Mouse (Mus musculus) megakaryocyte, embryonic 14.5 days (primary cell): ENCODE results near the gene Krtap31-2. TPM values are rescaled to one million over a fixed set of nuclear protein-coding genes. Genes with fewer than 3 reads are reported as not detected.

Source experiments
- H3K27me3 ChIP-seq: replicated peaks from 2 replicates; pipeline ENCODE3; 2012; ENCODE audit warnings: inconsistent platforms
- H3K36me3 ChIP-seq: replicated peaks from 2 replicates; pipeline ENCODE3; 2012; ENCODE audit warnings: low read length, inconsistent platforms, mixed read lengths
- H3K4me1 ChIP-seq: 2 replicates; pipeline ENCODE4 v1.6.1; 2012; ENCODE audit warnings: inconsistent platforms
- H3K4me3 ChIP-seq: replicated peaks from 2 replicates; pipeline ENCODE3; 2012; ENCODE audit warnings: moderate library complexity, mild to moderate bottlenecking, inconsistent platforms
- H3K9me3 ChIP-seq: 2 replicates; pipeline ENCODE4 v1.6.1; 2012; ENCODE audit warnings: inconsistent platforms
- FLI1 ChIP-seq: IDR thresholded peaks from 2 replicates; pipeline ENCODE4 v1.6.1; 2012; ENCODE audit warnings: low read length, inconsistent platforms, mixed read lengths
- GATA1 ChIP-seq: IDR thresholded peaks from 3 replicates; pipeline ENCODE4 v1.6.1; 2012; ENCODE audit warnings: mixed read lengths, low read length, inconsistent platforms, borderline replicate concordance
- polyA plus RNA-seq: library from polyadenylated mRNA; stranded (reverse); fragments of >175 nt; gene quantifications from 2 replicates; pipeline ENCODE4 v1.2.3, GENCODE M21; 2012; ENCODE audit warnings: low replicate concordance; ENCODE audit not compliant: insufficient read depth

Krtap31-2 gene
- polyA plus RNA-seq, 1 experiment: not detected

DNA sequence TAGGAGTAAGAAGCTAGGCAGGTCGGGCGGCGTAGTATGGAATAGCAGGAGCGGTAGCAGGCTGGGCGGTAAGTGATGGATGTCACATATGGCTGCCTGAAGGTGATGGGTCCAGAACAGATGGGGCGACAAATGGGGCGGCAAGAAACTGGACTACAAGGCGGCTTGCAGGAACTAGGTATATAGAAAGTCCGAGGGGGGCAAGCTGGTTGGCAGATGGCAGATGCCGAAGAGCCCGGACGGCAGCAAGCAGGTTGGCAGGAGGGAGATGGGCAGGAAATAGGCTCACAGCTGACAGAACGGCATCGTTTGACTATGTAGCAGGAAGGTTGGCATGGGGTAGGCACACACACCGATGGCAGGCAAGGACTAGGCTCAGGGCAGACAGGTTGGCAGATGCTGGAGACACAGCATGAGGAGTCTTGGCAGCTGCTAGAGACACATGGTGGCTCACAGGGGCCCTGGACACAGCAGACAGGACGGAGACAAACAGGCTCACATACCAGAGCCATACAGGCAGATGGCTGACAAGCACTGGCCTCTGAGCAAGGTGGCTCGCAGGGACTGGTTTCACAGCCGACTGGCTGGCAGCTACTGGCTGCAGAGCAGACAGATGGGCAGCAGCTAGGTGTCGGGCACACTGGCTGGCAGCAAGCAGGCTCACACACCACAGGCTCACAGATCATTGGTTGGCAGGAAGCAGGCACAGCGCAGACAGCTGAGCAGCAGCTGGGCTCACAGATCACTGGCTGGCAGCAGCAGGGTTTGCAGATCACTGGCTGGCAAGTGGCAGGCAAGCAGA lies 49.4 kb downstream of the Krtap31-2 start:
- no peak for TF ChIP-seq GATA1
- TF ChIP-seq FLI1: no peak
- Histone ChIP-seq H3K36me3 (no peaks in the 10 kb centered on the region), H3K27me3 (peaks cover 1% of the 10 kb centered on the region), H3K9me3 (no peaks in the 10 kb centered on the region), H3K4me1 (no peaks in the 10 kb centered on the region; the same call in 1 of the 2 replicates), H3K4me3 (peak overlapping the region; percentile 59)

GRCm38 (mm10) chr11:99986180-99986647 lies 50.1 kb downstream of the Krtap31-2 start, which contains the start of gene Krtap16-1:
TSS of gene Krtap16-1 (minus strand) at chr11:99986597.
- Histone ChIP-seq H3K4me1 (no peaks in the 10 kb centered on the region; the same call in 1 of the 2 replicates), H3K9me3 (no peaks in the 10 kb centered on the region), H3K27me3 (peaks cover 1% of the 10 kb centered on the region), H3K36me3 (no peaks in the 10 kb centered on the region), H3K4me3 (peak within 1 kb of the TSS; percentile 59)
- TF ChIP-seq FLI1: no peak
- TF ChIP-seq GATA1: no peak

Other genes starting within 250 kb of the Krtap31-2 start
- gene Gm14190, start 245.6 kb upstream of the Krtap31-2 start, polyA plus RNA-seq: not detected in 2 replicates
- gene Gm14180, start 202.0 kb upstream of the Krtap31-2 start, polyA plus RNA-seq: not detected in 2 replicates
- gene Gm11595, start 163.4 kb upstream of the Krtap31-2 start, polyA plus RNA-seq: not detected in 2 replicates
- not detected in 2 replicates for gene Krtap4-8, start 155.6 kb upstream of the Krtap31-2 start, polyA plus RNA-seq
- not detected in 2 replicates for gene Krtap4-9, start 151.1 kb upstream of the Krtap31-2 start, polyA plus RNA-seq
- gene Gm11596, start 142.8 kb upstream of the Krtap31-2 start, polyA plus RNA-seq: not detected in 2 replicates
- gene Gm11569, start 137.4 kb upstream of the Krtap31-2 start, polyA plus RNA-seq: not detected in 2 replicates
- gene Gm11554, start 131.8 kb upstream of the Krtap31-2 start, polyA plus RNA-seq: not detected in 2 replicates
- not detected in 2 replicates for gene Krtap4-13, start 126.4 kb upstream of the Krtap31-2 start, polyA plus RNA-seq
- gene Gm11564, start 120.6 kb upstream of the Krtap31-2 start, polyA plus RNA-seq: not detected in 2 replicates
- gene 2300003K06Rik, start 98.2 kb upstream of the Krtap31-2 start, polyA plus RNA-seq: not detected in 2 replicates
- gene Krtap4-16, start 84.7 kb upstream of the Krtap31-2 start, polyA plus RNA-seq: not detected in 2 replicates
- not detected in 2 replicates for gene Gm11568, start 78.4 kb upstream of the Krtap31-2 start, polyA plus RNA-seq
- gene Gm11559, start 71.8 kb upstream of the Krtap31-2 start, polyA plus RNA-seq: not detected in 2 replicates
- not detected in 2 replicates for gene Krtap9-1, start 62.9 kb upstream of the Krtap31-2 start, polyA plus RNA-seq
- gene Gm11567, start 57.1 kb upstream of the Krtap31-2 start, polyA plus RNA-seq: not detected in 2 replicates
- gene Krtap31-1, start 28.4 kb upstream of the Krtap31-2 start, polyA plus RNA-seq: not detected in 2 replicates
- not detected in 2 replicates for gene Gm11565, start 21.5 kb upstream of the Krtap31-2 start, polyA plus RNA-seq
- gene Krtap9-5, start 12.2 kb downstream of the Krtap31-2 start, polyA plus RNA-seq: not detected in 2 replicates
- gene Krtap29-1, start 42.8 kb downstream of the Krtap31-2 start, polyA plus RNA-seq: not detected in 2 replicates
- not detected in 2 replicates for gene Krtap16-1, start 50.3 kb downstream of the Krtap31-2 start, polyA plus RNA-seq
- not detected in 2 replicates for gene Krtap17-1, start 57.7 kb downstream of the Krtap31-2 start, polyA plus RNA-seq
- not detected in 2 replicates for gene Krt33a, start 79.9 kb downstream of the Krtap31-2 start, polyA plus RNA-seq
- not detected in 2 replicates for gene Krt33b, start 93.6 kb downstream of the Krtap31-2 start, polyA plus RNA-seq
- gene Krt34, start 105.3 kb downstream of the Krtap31-2 start, polyA plus RNA-seq: not detected in 2 replicates
- gene Krt31, start 114.3 kb downstream of the Krtap31-2 start, polyA plus RNA-seq: not detected in 2 replicates
- gene Krt32, start 151.9 kb downstream of the Krtap31-2 start, polyA plus RNA-seq: not detected in 2 replicates
- gene Krt35, start 159.9 kb downstream of the Krtap31-2 start, polyA plus RNA-seq: not detected in 2 replicates
- gene Krt36, start 169.3 kb downstream of the Krtap31-2 start, polyA plus RNA-seq: not detected in 2 replicates
- gene Krt13, start 185.3 kb downstream of the Krtap31-2 start, polyA plus RNA-seq: not detected in 2 replicates
- not detected in 2 replicates for gene Krt15, start 199.6 kb downstream of the Krtap31-2 start, polyA plus RNA-seq
- gene Krt19, start 212.4 kb downstream of the Krtap31-2 start, polyA plus RNA-seq: not detected in 2 replicates